Mouse (Mus musculus) E14TG2a.4 (cell line): ENCODE data around the gene Gm21874.
"Not testable (repeated sequence)": the region's sequence is repeated elsewhere in the genome, so short reads cannot be mapped to it uniquely, and the experiment has no call there.

ENCODE experiments used
- H3K27me3 ChIP-seq: 2 replicates; pipeline ENCODE4 v1.6.1; 2014; ENCODE audit warnings: low read length, control low read depth; ENCODE audit not compliant: insufficient read depth
- H3K36me3 ChIP-seq: 2 replicates; pipeline ENCODE4 v1.6.1; 2014; ENCODE audit warnings: low read length, control low read depth; ENCODE audit not compliant: insufficient read depth
- H3K4me1 ChIP-seq: replicated peaks from 2 replicates; pipeline ENCODE4 v1.6.1; 2014; ENCODE audit warnings: low read depth, low read length, control low read depth
- H3K4me3 ChIP-seq: replicated peaks from 2 replicates; pipeline ENCODE4 v1.5.1; 2014; ENCODE audit warnings: mild to moderate bottlenecking, low read length
- H3K9me3 ChIP-seq: 2 replicates; pipeline ENCODE4 v1.6.1; 2014; ENCODE audit warnings: low read length, control low read depth

Gm21874 gene

GRCm38 (mm10) chrY:9416048-9416447 is at the start of gene Gm21874:
Gm21874 (minus strand) TSS chrY:9416148.
- not testable (repeated sequence) for H3K36me3 ChIP-seq, H3K4me3 ChIP-seq

More at GRCm38 (mm10) chrY:9416048-9416447, at the start of gene Gm21874:
- H3K4me1 ChIP-seq, H3K9me3 ChIP-seq, H3K27me3 ChIP-seq: not testable (repeated sequence)
